Mouse (Mus musculus): ENCODE results near the gene Aldh4a1.

DNA sequence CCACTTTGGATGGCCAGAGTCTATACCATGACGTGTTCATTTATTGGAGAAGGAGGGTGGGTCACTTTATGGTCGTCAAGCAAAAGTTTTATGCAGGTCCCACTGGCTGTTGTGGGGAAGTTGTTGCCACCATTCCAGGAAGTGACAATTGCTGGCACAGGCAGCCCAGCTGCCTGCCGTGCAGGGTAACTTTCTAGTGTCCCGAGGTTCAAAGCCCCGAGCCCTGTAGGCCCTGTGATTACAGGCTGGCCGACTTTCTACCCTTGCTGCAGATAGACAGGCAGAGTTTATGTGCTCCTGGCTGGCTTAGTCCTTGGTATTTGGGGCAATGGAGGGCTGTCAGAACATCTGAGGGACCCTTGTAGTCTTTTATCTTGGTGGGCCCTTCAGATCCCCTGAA lies 43.2 kb upstream of the Aldh4a1 start:
- TF ChIP-seq CTCF (IDR thresholded peaks at IDR 0.05; ENCODE audit: borderline replicate concordance, insufficient read depth, low read depth, low read length) (no peak), POLR2A (IDR thresholded peaks at IDR 0.05; ENCODE audit: borderline replicate concordance, insufficient read depth, low read length) (no peak)
